Mouse (Mus musculus) intestine, embryonic 14.5 days (tissue): Measurements from ENCODE around the gene Leap2. TPM values are rescaled to one million over a fixed set of nuclear protein-coding genes. Genes with fewer than 3 reads are reported as not detected.

Experiments used
- microRNA-seq: library from miRNA; unstranded; fragments of <30 nt; microRNA quantifications from one replicate; pipeline ENCODE4, GENCODE M21; 2016
- polyA plus RNA-seq: library from polyadenylated mRNA; unstranded; fragments of >200 nt; fragmentation: Nextera tagmentation; extraction: Ambion mirVana; gene quantifications from 2 replicates; pipeline ENCODE4 v1.2.1, GENCODE M21; 2014

Gene Leap2
- polyA plus RNA-seq, 1 experiment from 2014 or later, result not detected

Small RNA genes lying within 50 kb of the gene (microRNA-seq; reads per million reads assigned to microRNA genes)
- gene Mir6920, result not detected

Other genes starting within 250 kb of the Leap2 start
- 105 and 110 TPM in 2 replicates for gene Hspa4, start 122.7 kb downstream of the Leap2 start, polyA plus RNA-seq
- gene Zcchc10, start 98.5 kb downstream of the Leap2 start, polyA plus RNA-seq, result 22.4 and 22.5 TPM in 2 replicates
- 48.1 and 56.6 TPM in 2 replicates for gene Aff4, start 72.3 kb downstream of the Leap2 start, polyA plus RNA-seq
- gene Uqcrq, start 7.7 kb upstream of the Leap2 start, polyA plus RNA-seq, result 645 and 717 TPM in 2 replicates
- gene Gdf9, start 7.9 kb upstream of the Leap2 start, polyA plus RNA-seq, result 1.5 and 1.7 TPM in 2 replicates
- not detected in 2 replicates for gene Gm10447, start 33.9 kb upstream of the Leap2 start, polyA plus RNA-seq
- 0.97 and 1.4 TPM in 2 replicates for gene Shroom1, start 34.0 kb upstream of the Leap2 start, polyA plus RNA-seq
- not detected in 2 replicates for gene Gm9837, start 47.3 kb upstream of the Leap2 start, polyA plus RNA-seq
- not detected in 2 replicates for gene Gm9945, start 57.0 kb upstream of the Leap2 start, polyA plus RNA-seq
- 0.09 and 0.28 TPM in 2 replicates for gene Sowaha, start 57.1 kb upstream of the Leap2 start, polyA plus RNA-seq
- gene Sept8, start 96.1 kb upstream of the Leap2 start, polyA plus RNA-seq, result 20.7 and 22.7 TPM in 2 replicates
- 58.7 and 63.5 TPM in 2 replicates for gene Kif3a, start 144.2 kb upstream of the Leap2 start, polyA plus RNA-seq
- gene Il4, start 195.5 kb upstream of the Leap2 start, polyA plus RNA-seq, result 1.1 and 1.2 TPM in 2 replicates
- not detected in 2 replicates for gene Il13, start 211.5 kb upstream of the Leap2 start, polyA plus RNA-seq